Mouse (Mus musculus) liver, embryonic 14.5 days (tissue): ENCODE results near the gene Wdr89.

Experiments used
- CTCF ChIP-seq: IDR thresholded peaks from 2 replicates; pipeline ENCODE4 v1.5.1; 2016; ENCODE audit warnings: antibody characterized with exemption, low read depth, control low read depth
- EP300 ChIP-seq: IDR thresholded peaks from 2 replicates; pipeline ENCODE4 v1.6.1; 2016; ENCODE audit warnings: antibody characterized with exemption, low read depth

- TF ChIP-seq EP300 (no peak), CTCF (no peak)
Measured at GRCm38 (mm10) chr12:75666939-75667338, 2.4 kb downstream of the Wdr89 start.
